Mouse (Mus musculus) megakaryocyte, embryonic 14.5 days (primary cell): ENCODE data around the gene Ifrd2. TPM values are rescaled to one million over a fixed set of nuclear protein-coding genes. Genes with fewer than 3 reads are reported as not detected.

ENCODE experiments used
- H3K27me3 ChIP-seq: replicated peaks from 2 replicates; pipeline ENCODE3; 2012; ENCODE audit warnings: inconsistent platforms
- H3K36me3 ChIP-seq: replicated peaks from 2 replicates; pipeline ENCODE3; 2012; ENCODE audit warnings: low read length, inconsistent platforms, mixed read lengths
- H3K4me1 ChIP-seq: 2 replicates; pipeline ENCODE4 v1.6.1; 2012; ENCODE audit warnings: inconsistent platforms
- H3K4me3 ChIP-seq: replicated peaks from 2 replicates; pipeline ENCODE3; 2012; ENCODE audit warnings: moderate library complexity, mild to moderate bottlenecking, inconsistent platforms
- H3K9me3 ChIP-seq: 2 replicates; pipeline ENCODE4 v1.6.1; 2012; ENCODE audit warnings: inconsistent platforms
- FLI1 ChIP-seq: IDR thresholded peaks from 2 replicates; pipeline ENCODE4 v1.6.1; 2012; ENCODE audit warnings: low read length, inconsistent platforms, mixed read lengths
- GATA1 ChIP-seq: IDR thresholded peaks from 3 replicates; pipeline ENCODE4 v1.6.1; 2012; ENCODE audit warnings: mixed read lengths, low read length, inconsistent platforms, borderline replicate concordance
- polyA plus RNA-seq: library from polyadenylated mRNA; stranded (reverse); fragments of >175 nt; gene quantifications from 2 replicates; pipeline ENCODE4 v1.2.3, GENCODE M21; 2012; ENCODE audit warnings: low replicate concordance; ENCODE audit not compliant: insufficient read depth

The Ifrd2 gene
- polyA plus RNA-seq, 1 experiment: 34.9 TPM

DNA sequence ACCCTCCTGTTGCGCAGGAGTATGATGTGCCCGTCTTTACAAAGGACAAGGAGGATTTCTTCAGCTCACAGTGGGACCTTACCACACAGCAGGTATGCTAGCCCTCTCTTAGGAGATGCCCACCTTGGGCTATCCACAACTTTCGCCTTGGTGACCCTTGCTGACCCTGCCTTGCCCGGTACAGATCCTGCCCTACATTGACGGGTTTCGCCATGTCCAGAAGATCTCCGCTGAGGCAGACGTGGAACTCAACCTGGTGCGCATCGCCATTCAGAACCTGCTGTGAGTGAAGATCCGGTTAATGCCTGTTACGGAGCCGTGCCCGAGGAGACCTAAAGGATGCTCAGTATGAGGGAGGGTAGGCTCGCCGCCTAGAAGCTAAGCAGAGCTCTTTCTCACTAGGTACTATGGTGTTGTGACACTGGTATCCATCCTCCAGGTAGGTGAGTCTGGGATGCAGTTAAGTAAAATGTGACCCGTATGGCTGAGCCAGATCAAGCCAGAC is 43.2 kb upstream of the Ifrd2 start:
- peaks cover 42% of the 10 kb centered on the region for H3K36me3 ChIP-seq

DNA sequence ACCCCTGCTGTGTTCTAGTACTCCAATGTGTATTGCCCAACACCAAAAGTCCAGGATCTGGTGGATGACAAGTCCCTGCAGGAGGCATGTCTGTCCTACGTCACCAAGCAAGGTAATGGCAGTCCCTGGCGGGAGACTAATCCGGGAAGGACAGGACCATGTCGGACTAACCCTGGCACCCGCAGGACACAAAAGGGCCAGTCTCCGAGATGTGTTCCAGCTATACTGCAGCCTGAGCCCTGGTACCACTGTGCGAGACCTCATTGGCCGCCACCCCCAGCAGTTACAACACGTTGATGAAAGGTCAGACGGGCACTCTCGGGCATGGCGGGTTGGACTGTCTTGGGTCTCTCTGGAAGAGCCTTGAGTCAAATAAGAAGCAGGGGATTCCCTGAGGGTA is 42.7 kb upstream of the Ifrd2 start:
- no peaks in the 10 kb centered on the region for H3K9me3 ChIP-seq
- peaks cover 37% of the 10 kb centered on the region for H3K36me3 ChIP-seq
- H3K4me1 ChIP-seq: peaks cover 80% of the 10 kb centered on the region
- no peak for TF ChIP-seq FLI1
- no peak for TF ChIP-seq GATA1
- H3K27me3 ChIP-seq: peaks cover 8% of the 10 kb centered on the region
- H3K4me3 ChIP-seq: no peak overlapping the region

More for the DNA sequence above, 43.2 kb upstream of the Ifrd2 start:
- TF ChIP-seq FLI1 (no peak), GATA1 (no peak)
- Histone ChIP-seq H3K4me3 (no peak overlapping the region), H3K4me1 (peaks cover 78% of the 10 kb centered on the region), H3K9me3 (no peaks in the 10 kb centered on the region), H3K27me3 (peaks cover 3% of the 10 kb centered on the region)

DNA sequence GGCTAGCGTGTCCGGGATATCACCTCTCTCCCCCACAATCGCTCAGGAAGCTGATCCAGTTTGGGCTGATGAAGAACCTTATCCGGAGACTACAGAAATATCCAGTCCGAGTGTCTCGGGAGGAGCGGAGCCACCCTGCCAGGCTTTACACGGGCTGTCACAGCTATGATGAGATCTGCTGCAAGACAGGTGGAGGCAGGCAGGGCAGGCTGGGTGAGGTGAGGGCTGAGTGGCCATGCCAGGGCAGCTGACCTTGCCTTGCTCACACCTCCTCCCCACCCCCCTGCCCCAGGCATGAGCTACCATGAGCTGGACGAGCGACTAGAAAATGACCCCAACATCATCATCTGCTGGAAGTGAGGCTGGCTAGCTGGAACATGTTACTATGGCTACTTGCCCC is 42.2 kb upstream of the Ifrd2 start:
- Histone ChIP-seq H3K27me3 (peaks cover 8% of the 10 kb centered on the region), H3K4me3 (peak overlapping the region; percentile 40), H3K9me3 (no peaks in the 10 kb centered on the region), H3K36me3 (peaks cover 32% of the 10 kb centered on the region), H3K4me1 (peaks cover 79% of the 10 kb centered on the region)
- TF ChIP-seq GATA1: no peak

DNA sequence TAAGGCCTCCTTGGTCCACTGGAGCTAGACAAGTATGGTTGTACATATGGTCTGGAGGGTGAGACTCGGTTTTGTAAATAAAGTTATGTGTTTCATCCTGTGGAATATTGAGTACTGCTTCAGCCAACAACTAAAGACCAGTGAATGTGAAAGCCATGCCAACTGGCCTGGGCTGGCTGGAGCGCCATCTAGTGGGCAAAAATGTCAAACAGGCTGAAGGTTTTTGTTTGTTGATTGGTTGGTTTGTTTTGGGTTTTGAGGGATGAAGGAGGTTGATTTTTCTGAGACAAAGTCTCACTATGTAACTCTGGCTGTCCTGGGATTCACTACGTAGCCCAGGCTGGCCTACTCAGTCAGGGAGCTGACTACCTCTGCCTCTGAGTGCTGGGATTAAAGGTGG is 41.8 kb upstream of the Ifrd2 start:
- no peaks in the 10 kb centered on the region for H3K9me3 ChIP-seq
- H3K27me3 ChIP-seq: peaks cover 8% of the 10 kb centered on the region
- peaks cover 28% of the 10 kb centered on the region for H3K36me3 ChIP-seq
- peak overlapping the region; percentile 40 for H3K4me3 ChIP-seq
- TF ChIP-seq GATA1 (no peak), FLI1 (no peak)
- peaks cover 79% of the 10 kb centered on the region for H3K4me1 ChIP-seq

DNA sequence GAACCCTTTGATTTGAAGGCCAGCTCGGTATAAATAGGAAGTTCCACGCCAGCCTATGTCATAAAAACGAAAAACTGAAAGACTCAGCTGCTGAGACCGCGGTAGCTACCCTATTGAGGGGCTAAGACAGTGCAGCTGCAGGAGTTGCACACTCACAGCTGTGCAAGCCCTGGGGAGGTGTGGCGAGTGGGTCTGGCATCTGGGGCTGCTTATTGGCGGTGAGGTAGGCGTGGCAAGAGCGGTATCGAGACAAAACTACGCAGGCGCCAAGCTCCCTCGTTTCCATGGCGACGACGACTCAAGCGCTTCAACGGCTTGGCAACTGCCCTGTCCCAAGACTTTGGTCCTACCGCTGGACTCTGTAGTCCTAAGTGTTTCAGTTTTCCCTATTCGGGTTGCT is 40.4 kb upstream of the Ifrd2 start, which contains the start of gene Zmynd10:
Zmynd10 (plus strand) TSS at position 273 of the 400 bp plus-strand sequence.
- TF ChIP-seq FLI1 (no peak), GATA1 (no peak)
- peak within 1 kb of the TSS; percentile 85 for H3K4me3 ChIP-seq
- peaks cover 82% of the 10 kb centered on the region for H3K4me1 ChIP-seq
- H3K9me3 ChIP-seq: no peaks in the 10 kb centered on the region
- peaks cover 8% of the 10 kb centered on the region for H3K27me3 ChIP-seq
- peaks cover 28% of the 10 kb centered on the region for H3K36me3 ChIP-seq

DNA sequence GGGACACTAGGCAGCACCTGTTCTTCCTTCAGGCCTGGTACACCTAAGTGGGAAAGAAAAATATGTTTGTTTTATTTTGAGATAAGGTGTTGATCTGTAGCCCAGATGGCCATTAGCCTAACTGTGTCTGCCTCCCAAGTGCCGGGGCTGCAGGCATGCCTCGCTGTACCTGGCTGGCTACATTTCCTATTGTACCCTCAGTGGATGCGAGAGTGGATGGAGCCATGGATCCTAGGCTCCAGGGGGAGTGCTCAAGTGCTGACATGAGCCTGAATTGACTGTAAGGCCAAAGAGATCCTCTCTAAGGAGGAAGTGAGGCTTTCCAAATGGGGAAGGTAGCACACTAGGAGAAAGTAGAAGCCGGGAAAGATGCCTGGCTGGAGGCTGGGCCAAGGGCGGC is 39.5 kb upstream of the Ifrd2 start:
- Histone ChIP-seq H3K4me1 (peaks cover 82% of the 10 kb centered on the region), H3K36me3 (peaks cover 28% of the 10 kb centered on the region)

DNA sequence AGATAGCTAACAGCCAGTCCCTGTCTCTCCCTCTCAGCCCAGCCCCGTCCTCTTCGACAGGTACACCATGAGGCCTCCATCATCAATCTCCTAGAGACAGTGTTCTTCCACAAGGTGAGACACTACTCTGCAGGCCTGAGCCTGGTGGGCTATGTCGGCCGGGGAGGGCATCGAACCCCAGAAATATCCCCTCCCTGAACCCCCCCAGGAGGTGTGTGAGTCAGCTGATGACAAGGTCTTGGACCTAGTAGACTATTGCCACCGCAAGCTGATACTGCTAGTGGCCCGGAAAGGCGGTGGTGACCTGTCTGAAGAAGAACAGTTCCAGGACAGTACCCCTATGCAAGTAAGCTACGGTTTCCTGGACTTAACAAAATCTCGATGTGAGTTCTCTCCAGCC is 38.6 kb upstream of the Ifrd2 start:
- Histone ChIP-seq H3K27me3 (peaks cover 8% of the 10 kb centered on the region), H3K9me3 (no peaks in the 10 kb centered on the region), H3K4me3 (no peak overlapping the region), H3K36me3 (peaks cover 23% of the 10 kb centered on the region), H3K4me1 (peaks cover 85% of the 10 kb centered on the region)
- no peak for TF ChIP-seq GATA1
- no peak for TF ChIP-seq FLI1

More for the DNA sequence above, 39.5 kb upstream of the Ifrd2 start:
- no peak for TF ChIP-seq FLI1
- no peak for TF ChIP-seq GATA1
- Histone ChIP-seq H3K4me3 (peak overlapping the region; percentile 85), H3K9me3 (no peaks in the 10 kb centered on the region), H3K27me3 (peaks cover 8% of the 10 kb centered on the region)

DNA sequence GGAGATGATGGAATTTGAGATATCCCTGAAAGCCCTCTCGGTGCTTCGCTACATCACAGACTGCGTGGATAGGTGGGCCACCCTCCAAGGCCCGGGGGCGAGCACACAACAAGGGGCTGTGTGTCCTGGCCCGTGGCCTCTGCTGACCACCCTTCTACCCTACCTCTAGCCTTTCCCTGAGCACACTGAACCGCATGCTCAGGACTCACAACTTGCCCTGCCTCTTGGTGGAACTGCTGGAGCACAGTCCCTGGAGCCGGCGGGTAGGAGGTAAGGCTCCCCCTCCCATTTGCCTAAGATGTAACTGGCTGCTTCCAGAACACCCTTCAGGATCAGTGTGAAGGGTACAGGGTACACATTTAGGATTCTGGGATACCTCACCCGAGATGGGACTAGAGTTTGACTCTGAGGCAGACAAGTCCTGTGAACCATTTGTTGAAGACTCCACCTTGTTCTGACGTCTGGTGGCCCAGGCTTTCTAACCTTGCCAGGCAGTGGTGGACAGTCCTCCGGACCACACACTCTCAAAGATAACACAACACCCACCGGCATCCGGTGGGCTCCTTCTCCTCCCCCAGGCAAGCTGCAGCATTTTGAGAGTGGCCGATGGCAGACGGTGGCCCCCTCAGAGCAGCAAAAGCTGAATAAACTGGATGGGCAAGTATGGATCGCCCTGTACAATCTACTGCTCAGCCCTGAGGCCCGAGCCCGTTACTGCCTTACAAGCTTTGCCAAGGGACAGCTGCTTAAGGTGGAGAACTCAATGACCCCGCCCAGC is 38.0 kb upstream of the Ifrd2 start:
- peaks cover 17% of the 10 kb centered on the region for H3K36me3 ChIP-seq
- H3K4me3 ChIP-seq: no peak overlapping the region
- peaks cover 87% of the 10 kb centered on the region for H3K4me1 ChIP-seq
- H3K27me3 ChIP-seq: peaks cover 8% of the 10 kb centered on the region
- H3K9me3 ChIP-seq: no peaks in the 10 kb centered on the region
- no peak for TF ChIP-seq FLI1
- no peak for TF ChIP-seq GATA1

DNA sequence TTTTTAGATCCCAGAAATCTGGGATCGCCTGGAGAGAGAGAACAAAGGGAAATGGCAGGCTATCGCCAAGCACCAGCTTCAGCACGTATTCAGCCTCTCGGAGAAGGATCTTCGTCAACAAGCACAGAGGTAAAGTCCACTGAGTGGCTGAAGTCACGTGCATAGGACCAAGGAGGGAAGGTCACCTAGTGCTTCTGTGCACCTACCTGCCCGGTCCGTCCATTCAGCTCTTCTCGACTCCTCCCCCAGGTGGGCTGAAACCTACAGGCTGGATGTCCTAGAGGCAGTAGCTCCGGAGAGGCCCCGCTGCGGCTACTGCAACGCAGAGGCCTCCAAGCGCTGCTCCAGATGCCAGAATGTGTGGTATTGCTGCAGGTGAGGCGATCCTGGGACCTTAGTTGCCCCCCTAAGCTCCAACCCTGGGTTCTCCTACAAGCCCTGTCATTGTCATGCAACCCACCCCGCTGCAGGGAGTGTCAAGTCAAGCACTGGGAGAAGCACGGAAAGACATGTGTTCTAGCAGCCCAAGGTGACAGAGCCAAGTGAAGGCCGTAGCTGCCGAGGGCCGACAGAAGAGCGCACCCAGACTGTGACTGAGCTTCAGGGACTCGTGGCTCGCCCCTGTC is 36.8 kb upstream of the Ifrd2 start:
- Histone ChIP-seq H3K4me3 (peak overlapping the region; percentile 96), H3K27me3 (peaks cover 8% of the 10 kb centered on the region), H3K36me3 (peaks cover 6% of the 10 kb centered on the region), H3K9me3 (no peaks in the 10 kb centered on the region), H3K4me1 (peaks cover 78% of the 10 kb centered on the region)
- TF ChIP-seq GATA1: no peak
